Mouse (Mus musculus) kidney, adult 9 months (tissue): Measurements from ENCODE around the gene Wdr62.
"Not testable (repeated sequence)": the region's sequence is repeated elsewhere in the genome, so short reads cannot be mapped to it uniquely, and the experiment has no call there.

Experiments used
- DNase-seq: peaks from one replicate; pipeline ENCODE4 v3.0.0; 2022

Wdr62 gene

DNA sequence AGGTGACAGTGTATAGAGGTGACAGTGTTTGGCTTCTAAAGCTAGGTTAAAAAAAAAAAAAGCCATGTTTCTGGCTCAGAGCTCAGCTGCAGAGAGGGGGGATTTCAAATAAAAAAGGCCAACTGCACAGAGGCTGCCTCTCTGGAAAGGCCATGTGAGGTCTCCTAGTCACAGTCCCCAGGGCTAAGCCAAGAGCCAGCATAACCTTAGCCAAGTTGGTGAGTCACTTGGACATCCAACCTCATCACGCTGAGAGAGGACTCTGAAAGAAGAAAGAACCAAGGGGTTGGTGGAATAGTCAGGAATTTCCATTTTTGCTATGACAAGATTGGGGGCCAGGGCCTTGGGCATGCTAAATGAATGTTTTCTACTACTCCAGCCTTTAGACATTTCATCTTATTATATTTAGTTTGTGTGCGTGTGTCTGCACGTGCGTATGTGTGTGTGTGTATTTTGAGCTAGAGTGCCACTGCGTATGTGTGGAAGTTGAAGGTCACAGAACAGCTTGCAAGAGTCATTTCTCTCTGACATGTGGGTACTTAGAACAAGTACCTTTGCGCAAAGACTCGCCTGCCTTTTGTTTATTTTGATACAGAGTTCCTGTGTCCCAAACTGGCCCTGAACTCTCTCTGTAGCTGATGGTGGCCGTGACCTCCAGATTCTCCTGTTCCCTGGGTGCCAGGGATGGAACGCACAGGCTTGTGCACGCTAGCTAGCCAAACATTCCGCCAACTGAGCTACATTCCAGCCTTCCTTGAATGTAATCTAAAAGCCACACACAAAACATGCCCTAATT, 77.1 kb downstream of the Wdr62 start:
- DNase-seq: no peak

DNA sequence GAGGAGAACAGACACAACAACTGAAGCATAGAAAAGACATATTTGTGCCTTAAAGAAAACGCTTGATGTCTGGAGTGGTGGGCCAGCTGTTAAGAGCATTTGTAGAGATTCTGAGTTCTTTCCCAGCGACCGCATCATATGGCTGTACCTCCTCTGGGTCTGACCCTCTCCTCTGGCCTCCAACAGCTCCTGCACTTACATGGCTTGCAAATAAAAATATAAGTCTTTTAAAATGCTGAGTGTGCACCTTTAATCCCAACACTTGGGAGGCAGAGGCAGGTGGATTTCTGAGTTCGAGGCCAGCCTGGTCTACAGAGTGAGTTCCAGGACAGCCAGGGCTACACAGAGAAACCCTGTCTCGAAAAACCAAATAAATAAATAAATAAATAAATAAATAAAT, 79.6 kb downstream of the Wdr62 start:
- not testable (repeated sequence) for DNase-seq

DNA sequence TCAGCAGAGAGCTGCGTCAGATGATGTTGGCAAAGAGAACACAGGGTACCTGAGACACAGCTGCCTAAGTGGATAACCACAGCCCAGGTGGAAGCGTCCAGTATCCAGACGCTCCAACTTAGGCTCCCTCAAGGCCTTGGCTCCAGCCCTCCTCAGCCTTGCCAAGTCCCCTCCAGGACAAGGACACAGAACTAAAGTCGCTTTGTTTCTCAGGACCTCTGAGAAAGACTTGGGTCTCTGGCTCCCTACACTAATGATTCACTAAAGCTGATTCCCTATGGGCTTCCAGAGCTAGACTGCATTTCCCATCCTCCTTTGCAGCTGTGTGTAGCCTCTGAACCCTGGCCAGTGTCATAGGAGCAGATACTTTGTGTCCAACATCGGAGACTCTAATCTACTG, 80.0 kb downstream of the Wdr62 start:
- no peak for DNase-seq

DNA sequence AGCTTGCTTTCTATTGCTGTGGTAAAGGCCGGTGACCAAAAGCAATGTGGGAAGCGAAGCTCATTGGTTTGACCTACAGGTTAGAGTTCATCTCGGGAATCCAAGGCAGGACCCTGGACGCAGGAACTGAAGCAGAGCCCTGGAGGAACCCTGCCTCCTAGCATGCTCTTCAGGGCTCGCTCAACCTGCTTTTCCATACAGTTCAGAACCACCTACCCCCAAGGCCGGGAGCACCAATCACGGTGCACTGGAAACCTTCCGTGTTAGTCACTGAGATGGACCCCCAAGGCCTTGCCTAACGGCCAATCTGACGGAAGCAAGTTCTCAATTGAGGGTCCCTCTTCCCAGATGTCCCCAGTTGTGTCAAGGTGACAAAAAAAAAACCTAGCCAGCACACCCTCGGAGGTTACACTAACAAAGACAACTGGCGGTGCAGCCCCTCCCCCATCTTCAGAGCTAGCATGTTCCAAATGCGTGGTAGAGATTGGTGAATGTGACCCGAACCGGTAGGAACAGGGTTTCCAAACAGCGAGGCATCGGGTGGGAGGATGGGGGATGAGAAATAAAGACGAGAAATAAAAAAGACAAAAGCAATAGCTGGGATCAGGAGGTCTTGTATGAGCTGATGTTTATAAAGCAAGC, 80.6 kb downstream of the Wdr62 start:
- no peak for DNase-seq

DNA sequence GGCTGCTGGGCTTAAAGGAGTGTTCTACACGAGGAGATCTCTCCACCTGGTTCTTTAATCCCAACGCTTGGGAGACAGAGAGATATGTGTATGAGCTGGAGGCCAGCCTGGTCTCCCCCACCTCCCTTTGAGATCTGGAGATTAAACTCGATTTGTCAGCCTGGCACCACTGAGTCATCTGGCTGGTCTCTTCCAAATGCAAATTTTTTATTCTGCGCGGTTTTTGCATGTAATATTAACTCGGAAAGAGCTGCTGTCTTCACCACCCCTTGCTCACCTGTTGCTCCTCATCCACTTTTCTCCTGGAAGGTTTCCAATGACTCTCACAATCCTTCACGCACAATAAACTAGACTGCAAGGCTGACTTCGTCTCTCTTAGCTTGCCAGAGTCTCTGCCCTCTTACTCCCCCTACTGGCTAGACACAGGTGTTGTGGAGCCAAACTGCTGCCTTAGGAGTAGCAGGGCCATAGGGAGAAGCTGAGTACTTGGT, 81.7 kb downstream of the Wdr62 start, which contains the start of gene Capns1:
TSS of gene Capns1 (minus strand) at position 331 of the 491 bp plus-strand sequence.
- peak; percentile 71 for DNase-seq

DNA sequence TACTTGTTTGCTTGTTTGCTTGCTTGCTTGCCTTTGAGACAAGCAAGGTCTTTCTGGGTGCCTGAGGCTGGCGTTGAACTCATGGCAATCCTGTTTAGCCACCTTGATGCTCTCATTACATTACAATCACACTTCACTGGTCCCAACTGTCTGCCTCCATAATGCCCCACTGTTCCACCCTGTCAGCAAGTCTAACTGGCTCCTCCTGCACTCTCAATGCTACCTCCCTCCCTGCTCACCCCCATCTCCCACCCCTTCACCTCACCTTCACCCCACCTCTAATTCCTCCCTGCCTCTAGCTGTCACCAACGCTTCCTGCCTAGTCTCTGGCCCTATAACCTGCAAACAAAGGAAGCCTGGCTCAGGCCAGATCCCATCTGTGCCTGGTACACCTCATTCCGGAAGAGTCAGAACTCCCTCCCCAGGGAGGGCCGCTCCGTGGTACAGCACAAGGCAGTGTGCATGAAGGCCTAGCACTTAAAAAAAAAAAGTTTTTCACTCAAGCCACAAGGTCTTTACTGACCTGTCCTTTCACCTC, 82.6 kb downstream of the Wdr62 start:
- DNase-seq: no peak

DNA sequence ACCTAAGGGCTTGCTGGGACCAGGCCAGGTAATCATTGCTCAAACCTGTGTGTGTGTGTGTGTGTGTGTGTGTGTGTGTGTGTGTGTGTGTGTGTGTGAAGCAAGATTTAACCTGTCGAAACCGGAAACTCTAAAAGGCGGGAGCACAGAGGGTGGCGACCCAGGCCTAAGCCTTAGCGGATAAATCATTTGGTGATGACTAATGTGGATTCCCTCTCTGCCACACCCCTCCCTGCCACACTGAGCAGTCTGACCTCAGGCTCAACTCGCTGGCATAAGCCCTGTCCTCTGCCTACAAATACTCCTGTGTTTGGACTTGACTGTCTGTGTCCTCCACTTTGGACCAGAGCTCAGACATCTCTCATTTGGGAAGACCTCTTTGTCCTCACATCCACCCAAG, 84.0 kb downstream of the Wdr62 start:
- DNase-seq: no peak

DNA sequence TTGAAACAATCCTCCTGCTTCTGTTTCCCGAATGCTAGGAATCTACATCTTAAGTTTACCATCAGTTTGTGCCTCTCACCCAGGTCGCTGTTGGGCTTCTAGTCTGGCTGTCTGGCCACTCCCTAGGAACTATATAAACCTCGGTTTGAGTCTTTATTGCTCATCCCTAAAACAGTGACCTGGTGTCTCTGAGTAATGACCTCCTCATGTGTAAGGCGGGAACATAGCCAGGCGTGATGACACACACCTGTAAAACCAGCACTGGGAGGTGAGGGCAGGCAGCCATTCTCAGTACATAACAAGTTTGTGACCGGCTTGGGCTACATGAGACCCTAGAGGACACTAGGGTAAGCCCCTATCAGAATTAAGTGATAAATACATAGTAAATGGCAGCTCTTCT, 84.8 kb downstream of the Wdr62 start:
- no peak for DNase-seq

DNA sequence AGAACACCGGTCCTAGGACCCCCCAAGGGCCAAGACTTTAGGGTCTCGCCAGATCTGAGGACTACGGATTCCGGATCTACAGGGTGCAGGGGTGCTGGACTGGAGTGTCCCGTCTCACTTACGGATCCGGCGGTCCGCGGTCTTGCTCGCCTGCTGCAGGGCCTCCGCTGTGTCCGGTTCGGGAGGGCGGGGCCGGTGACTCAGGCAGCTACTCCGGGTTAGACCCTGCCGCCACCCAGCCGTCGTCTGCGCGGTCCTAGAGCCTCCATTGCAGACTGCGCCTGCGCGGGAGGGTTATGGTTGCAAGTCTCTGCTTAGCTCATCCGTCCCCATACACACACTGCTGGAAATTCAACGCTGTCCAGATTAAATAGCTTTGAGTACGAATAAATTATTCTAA, 85.3 kb downstream of the Wdr62 start:
- peak; percentile 95 for DNase-seq

DNA sequence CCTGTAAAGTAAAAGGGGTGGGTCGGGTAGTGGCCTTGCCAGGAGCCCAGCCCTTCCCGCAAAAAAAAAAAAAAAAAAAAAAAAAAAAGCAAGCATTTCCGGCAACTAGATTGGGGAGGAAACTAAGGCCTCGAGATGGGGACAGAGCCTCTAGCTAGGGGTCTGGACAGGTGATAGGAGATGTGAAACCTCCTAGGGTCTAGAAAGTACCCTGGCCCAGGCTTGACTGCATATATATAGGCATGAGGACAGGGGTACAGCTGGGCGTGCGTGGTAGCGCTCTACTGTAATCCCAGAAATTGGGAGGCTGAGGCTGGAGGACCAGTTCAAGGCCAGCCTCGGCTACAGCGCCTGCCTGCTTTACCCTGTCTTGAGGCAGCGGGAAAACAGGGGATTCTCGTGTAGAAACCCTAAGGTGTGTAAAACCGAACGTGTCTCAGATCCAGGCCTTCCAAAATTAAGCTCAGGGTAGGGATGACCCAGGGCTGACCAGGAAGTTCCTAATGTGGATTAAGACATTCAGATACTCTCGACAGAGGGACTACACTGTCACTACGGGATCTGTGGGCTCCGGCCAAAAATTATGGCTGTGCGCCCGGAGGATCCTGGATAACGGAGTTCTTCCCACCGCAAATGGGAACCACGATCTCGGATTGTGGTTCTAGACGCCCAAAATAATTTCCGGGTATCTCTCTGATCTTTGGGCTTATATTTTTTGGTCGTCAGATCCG, 86.0 kb downstream of the Wdr62 start:
- DNase-seq: peak; percentile 39

DNA sequence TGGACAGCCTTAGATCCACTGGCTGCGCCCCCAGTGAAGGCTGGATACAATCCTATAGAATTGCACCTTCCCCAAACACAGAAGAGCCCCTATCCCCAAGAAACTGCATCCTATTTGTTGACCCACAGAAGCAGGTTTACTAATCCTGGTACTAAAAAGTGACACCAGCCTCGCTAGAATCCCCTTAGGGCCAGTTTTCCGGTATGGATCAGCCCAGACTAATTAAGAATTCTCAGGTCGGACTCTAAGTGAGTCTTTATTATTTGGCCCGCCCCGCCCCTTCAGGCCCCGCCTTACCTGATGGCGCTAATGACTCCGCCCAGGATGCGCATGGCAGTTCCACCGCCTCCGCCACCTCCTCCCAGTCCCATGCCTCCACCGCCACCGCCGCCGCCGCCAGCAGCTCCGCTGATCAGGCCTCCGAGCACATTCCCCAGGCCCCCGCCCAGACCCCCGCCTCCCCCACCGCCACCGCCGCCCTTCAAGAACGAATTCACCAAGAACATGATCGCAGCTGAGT, 86.6 kb downstream of the Wdr62 start:
- DNase-seq: peak; percentile 86

DNA sequence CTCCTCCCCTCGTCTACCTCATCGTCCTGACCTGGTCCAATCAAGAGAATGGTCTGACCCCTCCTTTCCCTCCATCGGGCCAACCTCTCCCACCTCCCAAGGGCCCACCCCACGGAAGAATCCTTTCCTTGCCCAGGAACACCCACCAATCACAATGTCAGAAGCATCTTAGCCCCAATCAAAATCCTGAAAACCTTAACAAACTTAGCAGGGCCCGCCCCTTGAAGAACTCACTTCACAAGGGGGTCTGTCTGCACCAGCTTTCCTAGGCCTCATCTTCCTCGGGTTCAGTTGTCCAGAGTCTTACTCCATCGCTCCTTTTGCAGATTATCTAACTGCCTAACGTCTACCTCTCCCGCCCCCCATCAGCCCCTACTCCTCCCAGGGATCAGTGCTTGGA, 87.2 kb downstream of the Wdr62 start:
- no peak for DNase-seq

DNA sequence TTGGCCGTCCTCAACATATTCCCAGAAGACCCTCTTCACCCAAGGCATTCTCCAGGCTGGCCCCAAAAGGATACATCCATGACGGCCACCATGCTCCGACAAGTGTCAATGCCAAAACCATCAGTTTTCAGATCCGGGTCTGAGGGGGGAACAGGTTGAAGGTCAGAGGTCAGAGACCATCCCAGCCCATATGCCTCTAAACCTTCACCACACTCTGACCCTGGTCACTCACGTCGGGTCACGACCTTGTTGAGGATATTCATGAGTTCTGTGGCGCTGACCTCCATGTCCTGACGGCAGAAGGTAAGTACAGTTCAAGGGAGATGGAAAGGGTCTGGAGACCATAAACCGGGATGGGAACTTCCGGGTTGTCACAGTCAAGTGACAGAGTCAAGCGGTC, 88.1 kb downstream of the Wdr62 start:
- DNase-seq: no peak
